Mouse (Mus musculus) left cerebral cortex, postnatal 25 days (tissue): ENCODE measurements around the gene Mast4. TPM values are rescaled to one million over a fixed set of nuclear protein-coding genes. Genes with fewer than 3 reads are reported as not detected.
"Not testable (repeated sequence)": the region's sequence is repeated elsewhere in the genome, so short reads cannot be mapped to it uniquely, and the experiment has no call there.

Source experiments
- DNase-seq, 2 experiments: peaks; one replicate each; pipeline ENCODE4 v3.0.0; 2022; ENCODE audit warnings: low spot score in 2 of 2, mixed read lengths in 1 of 2
- intact Hi-C: fragments of 180-260 bp; cut with DNase I; formaldehyde crosslinking; loops from one replicate; pipeline ENCODE4 v1.15.1; 2025
- total RNA-seq, 2 experiments: library from RNA; stranded (reverse); gene quantifications; 2 replicates each; pipeline ENCODE4 v1.2.3; 2021

The Mast4 gene
- total RNA-seq, 2 experiments from 2014 or later: 41.2 to 46.7 TPM

DNA sequence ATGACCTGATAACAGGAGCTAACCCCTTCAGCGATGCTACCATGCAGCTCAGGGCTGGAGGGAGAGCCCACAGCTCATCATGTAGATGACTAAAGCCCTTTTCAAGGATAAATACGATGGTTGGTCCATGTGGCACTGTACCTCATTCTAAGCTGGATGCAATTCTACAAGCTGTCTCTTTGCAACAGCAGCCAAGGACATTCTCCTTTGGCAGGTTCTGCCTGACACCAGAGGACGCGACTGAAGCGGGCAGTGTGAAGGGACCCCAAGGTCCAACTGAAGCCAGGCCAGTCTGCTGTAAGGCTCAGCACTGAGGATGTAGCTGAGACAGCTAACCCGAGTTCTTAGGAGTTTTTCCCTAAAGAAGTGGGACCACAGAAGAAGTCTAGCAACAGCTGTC, 576.3 kb downstream of the Mast4 start:
- intact Hi-C loops: no loop called here
- no peak for DNase-seq

DNA sequence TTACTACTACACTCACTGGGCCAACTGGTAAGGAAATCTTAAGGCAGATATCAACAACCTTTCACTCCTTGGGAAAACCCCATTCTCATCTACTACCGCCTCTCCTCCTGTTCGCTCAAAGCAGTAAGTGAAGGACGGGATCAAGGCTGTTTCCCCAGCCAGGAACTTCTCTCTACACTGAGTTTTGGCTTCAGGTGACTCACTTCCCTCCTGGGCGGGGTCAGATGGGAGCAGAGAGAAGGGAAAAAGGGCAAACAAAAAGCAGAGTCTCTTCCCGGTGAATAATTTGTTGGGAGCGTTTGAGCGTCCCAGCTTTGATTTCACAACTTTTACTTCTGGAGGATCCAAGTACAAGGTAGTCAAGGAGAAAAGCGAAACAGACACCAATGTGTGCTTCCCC, 578.2 kb downstream of the Mast4 start:
- intact Hi-C loops: no loop called here
- no peak for DNase-seq

DNA sequence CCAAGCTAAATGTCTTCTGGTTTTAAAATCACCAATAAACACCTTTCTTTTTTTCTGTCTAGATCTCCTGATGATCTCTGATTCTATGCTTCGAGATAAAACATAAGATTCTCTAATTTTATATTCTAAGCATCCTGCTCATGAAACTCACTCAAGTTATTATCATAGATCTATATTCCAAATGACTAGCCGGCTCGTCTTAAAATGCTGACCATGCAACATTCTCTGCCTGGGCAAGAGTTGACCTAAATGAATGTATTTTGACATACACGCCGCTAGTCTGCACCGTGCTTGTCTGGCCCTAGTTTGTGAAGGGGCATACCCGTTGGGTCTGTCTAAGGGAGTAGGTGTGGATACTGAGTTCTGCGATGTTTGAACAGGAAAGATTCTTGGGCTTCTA, 579.2 kb downstream of the Mast4 start:
- no peak for DNase-seq
- intact Hi-C loops: no loop called here

DNA sequence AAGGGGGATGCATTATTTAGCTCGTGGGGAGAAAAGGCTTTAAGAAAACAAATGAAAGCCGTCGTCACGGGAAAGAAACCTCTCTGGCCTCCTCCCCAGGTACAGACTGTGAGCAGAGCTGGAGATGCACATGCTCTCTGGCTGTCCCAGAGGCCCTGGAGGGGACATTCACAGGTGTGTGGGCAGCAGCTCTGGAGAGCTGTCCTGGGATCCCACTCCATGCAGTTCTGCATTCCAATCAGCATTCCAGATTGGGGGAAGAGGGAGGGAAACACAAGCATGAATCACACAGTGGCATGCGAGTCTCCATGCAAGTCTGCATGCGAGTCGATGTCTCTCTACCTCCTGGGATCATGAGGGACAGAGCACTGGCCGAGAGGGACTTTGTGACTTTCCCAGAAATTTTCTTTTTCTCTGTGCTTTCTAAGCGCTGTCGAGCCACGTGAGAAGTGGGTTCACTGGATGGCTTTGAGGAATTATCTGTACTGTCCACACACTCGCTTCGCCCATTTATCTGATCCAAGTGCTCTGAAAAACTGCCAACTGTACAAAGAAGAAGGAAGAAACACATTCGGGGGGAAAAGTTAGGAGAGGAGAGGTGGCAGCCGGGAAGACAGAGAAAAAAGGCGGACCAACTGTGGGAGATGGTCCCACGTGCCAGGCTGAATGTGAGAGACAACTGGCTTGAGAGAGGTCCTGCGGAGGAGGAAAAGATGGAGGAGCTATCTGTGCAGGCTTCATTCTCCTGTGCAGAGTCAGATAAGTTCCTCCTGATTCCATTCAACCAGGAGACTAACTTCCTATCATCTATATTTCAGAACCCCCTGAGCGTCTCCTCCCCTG, 580.4 kb downstream of the Mast4 start:
- no peak for DNase-seq
- intact Hi-C loops: no loop called here

DNA sequence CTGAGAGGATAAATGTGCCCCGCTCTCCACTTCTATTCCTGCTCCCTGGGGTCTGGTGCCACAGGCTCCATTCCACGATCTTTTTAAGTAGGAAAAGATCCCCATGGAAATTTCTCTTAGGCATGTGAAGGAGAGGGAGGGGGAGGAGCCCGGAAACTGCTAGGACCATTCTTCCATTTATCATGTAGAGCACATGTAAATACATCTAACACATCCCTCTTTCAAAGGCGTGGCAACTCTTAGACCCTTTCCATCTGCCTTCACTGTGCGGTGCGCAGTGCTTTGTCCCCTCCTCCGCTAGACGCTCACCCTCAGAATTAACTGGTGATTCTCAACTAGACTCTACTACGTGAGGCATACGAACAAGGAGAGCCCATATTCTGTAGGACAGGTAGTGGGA, 584.4 kb downstream of the Mast4 start:
- DNase-seq: no peak
- intact Hi-C loops: loop anchor here (10.0 kb wide), 1 partner anchor 1025 kb away; no protein-coding TSS in a partner anchor

DNA sequence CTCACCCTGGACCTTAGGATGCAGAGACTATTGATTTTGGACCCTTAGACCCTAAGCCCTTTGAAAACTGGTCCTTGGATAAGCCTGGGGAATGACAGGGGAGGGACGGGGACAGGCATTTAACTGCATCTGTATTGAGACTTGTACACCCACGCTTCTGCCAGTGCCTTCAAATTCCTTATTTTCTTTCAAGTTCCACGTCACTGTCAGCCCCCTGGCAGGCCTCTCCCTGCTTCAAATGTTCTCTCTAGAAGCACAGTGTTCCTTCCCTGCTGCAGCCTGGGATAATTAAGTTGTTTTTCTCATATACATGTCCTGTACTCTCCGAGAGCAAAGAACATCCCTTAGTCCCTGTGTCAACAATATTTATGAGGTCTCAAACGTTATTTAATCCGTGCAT, 585.1 kb downstream of the Mast4 start:
- intact Hi-C loops: loop anchor here (10.0 kb wide), 1 partner anchor 1024 kb away; no protein-coding TSS in a partner anchor
- peak in 1 of 2 experiments; percentile 37 for DNase-seq

DNA sequence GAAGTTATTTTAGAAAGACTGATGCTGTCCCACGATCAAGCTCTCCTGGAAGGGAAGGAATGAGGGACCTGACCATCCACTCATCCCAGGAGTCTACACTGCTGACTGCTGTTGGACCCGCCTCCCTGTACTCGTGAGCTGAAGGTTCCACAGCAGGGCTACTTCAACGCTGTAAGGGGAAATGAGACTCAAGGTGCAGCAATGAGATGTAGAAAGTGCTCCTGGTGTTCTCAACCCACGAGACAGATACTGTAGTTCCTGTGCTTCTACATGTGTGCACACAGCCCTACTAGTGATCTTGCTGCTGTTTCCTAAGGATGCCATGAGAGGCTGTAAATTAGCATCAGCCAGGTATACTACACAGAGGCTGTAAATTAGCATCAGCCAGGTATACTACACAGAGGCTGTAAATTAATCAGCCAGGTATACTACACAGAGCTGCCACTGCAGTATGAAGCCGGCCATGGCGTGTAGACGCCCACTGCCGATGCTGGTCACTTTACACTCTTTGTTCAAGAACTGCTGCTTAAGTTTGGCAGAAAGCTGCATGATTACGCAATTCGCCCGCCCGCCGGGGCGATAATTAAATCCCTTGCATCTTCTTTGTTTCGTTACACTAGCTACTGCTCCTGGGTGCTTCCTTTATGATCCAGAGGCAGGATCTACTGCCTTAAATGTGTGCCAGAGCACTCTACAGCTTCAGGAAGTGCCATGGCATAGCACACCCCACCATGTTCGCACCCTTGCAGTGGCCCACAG, 587.3 kb downstream of the Mast4 start:
- peak; percentile 36 to 86 for DNase-seq
- intact Hi-C loops: loop anchor here (10.0 kb wide), 1 partner anchor 1022 kb away; no protein-coding TSS in a partner anchor

DNA sequence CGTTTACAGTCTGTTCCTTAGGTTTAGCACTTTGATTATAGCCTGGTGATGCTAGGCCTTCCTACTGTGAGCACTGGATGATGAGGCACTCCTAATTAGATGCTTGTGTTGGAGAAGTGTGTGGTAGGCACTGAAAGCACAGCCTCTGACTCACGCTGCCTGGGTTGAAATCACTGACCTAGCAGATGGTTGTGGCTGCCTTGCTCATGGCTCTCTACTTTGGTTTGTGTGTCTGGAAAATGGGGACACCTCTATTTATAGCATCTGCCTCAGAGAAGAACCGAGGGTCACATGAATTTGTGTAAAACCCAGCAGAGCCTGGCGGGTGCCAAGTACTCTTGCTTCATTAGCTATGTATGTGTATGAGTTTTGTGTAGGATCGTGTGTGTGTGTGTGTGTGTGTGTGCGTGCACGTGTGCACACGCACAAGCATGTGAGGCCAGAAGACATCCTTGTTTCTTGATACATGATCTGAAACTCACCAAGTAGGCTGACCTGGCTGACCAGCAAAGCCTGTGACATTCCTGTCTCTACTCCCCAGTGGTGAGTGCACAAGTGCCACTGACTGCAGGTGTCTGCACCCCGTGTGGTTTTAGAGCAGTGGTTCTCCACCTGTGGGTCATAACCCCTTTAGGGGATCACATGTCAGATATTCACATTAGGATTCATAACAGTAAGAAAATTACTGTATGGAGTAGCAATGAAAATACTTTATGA, 588.5 kb downstream of the Mast4 start:
- intact Hi-C loops: loop anchor here (1.0 to 10.0 kb wide), 2 partner anchors 67 to 1021 kb away; no protein-coding TSS in a partner anchor
- peak; percentile 42 to 93 for DNase-seq

DNA sequence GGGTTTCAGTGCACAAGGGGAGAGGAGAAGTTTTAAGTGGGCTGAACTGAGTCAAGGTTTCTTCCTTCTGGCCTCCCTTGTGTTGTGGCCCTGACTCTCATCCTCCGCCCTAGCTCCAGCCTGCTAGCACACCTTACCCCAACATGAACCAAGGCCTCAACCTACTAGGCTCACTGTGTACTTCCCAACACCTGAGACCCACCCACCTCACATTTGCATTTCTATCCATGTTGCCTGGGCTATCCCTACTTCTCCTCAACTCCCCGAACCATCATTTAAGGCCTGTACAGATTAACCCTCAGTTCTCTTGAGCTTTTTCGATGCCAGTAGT, 589.1 kb downstream of the Mast4 start:
- no peak for DNase-seq

DNA sequence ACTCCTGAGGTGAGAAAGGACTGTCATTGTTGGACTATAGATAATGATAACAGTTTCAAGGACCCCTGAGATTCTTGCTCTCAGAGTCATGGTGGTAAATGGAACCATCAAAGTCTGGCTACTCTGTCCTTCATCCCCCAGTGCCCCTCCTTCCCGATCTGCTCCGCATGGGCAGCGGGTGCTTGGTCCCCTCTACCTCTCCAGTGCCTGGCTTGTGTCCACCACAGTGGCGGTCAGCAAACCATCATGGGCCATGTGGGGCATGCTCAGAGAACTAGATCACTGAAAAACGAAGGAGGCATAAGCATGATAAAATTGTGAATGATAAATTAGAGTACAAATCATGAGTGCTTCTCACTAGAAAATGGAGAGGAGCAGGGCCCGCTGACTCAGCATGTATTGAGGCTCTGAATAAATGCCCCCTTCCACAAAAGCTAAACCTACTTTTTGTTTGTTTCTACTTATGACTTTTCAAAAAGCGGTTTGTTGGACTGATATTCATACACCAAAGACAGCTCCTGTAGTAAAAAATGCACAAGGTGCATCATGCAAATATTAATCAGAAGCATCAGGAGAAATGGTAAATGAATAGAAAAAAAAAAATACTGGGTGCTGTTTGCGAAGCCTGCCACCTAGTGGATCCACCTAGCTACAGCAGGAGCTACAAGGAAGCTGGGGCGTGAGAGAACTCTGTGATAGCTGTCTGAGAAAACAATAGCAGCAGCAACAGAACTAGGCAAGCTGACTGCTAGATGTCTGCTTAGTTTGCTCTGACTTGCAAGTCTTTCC, 589.6 kb downstream of the Mast4 start:
- DNase-seq: peak; percentile 60 to 79
- intact Hi-C loops: loop anchor here (1.0 to 10.0 kb wide), 2 partner anchors 66 to 1020 kb away; no protein-coding TSS in a partner anchor

More for the DNA sequence above, 589.1 kb downstream of the Mast4 start:
- intact Hi-C loops: loop anchor here (1.0 to 10.0 kb wide), 2 partner anchors 67 to 1020 kb away; no protein-coding TSS in a partner anchor

DNA sequence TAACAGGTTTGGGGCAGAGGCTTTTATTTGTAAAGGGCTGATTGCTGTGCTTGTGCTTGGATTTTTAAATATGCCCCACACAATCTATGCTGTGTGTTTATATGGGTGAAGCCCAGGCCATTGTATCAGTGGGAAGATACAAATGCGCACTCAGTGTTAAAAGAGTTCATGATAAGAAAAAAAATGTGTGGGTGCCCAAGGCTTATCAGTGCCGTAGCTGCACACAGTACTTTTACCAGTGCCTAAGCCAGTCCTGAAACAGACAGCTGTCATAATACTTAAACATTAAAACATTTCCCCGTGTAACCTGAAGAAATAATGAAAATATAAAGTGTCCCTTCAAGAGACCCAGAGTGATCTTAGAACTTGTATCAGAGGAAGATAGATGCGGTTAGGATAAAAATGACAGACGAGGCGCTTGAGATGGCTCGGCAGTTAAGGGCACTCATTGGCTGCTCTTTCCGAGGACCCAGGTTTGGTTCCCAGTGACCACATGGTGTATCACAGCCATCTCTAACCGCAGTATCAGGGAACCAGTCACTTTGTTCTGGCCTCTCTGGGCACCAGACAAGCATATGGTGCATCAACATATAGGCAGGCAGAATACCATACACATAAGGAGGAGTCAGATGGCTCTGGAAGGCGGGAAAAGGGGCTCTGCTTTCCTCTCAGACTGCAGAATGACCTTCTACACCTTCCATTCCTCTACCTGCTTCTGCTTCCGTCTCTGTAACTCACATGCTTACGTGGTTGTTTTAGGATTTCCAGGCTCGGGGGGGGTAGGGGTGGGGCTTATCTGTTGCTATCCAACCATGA, 594.4 kb downstream of the Mast4 start:
- intact Hi-C loops: loop anchor here (10.0 kb wide), 1 partner anchor 1015 kb away; no protein-coding TSS in a partner anchor
- no peak for DNase-seq

DNA sequence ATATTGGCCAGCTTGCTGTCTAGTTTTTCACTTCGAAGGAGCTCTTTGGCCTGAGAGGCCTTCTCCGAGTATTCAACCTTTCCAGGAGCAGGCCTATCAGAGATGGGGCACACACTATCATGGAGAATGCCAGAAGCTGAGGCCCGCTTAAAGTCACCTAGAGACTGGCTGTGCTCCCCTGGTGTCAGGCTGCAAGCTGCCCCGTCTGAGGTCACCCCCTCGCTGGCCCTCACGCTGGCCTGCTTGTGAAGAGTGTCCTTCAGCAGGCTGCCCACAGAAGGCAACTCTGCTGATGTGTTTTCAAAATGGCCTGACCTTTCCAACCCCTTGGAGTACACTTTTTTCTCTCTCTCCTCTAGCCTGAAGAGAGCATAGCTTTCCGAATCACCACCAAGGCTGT, 596.5 kb downstream of the Mast4 start:
- DNase-seq: no peak
- intact Hi-C loops: no loop called here

DNA sequence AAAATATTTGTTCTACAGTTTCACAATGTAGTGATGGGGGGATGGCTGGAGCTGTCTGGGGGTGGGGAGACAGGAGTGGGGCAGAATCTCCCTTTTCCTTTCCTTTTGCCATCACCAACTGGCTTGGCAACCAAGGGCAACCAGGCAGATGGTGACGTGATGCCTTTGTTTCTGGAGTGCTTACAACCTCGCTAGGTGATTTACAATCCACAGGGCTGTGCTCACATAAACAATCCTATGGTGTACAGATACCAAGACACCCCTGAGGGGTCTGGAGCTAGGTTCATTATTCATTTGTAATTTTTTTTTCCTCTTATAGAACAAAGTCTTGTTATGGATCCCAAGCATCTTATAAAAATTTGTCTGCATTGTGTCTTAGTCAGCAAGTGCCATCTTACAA, 601.2 kb downstream of the Mast4 start:
- intact Hi-C loops: no loop called here
- DNase-seq: no peak

DNA sequence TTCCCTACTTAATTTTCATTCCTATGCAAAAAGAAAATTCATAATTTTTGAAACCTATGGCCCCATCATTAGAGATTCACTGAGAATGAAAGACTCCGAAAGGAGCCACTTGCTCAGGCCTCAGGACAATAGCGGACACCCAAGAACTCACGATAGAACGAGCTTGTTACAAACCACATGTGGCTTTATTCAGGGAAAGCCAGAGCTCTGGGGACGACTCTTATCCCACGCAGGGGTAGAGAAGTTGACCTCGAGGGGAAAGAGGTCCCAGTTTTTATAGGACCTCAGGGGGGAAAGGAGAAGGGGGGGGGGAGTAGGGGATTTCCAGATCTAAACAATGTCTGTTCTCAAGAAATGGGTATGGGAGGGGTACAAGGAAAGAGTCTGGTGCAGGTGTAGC, 605.3 kb downstream of the Mast4 start:
- intact Hi-C loops, DNase-seq: not testable (repeated sequence)

DNA sequence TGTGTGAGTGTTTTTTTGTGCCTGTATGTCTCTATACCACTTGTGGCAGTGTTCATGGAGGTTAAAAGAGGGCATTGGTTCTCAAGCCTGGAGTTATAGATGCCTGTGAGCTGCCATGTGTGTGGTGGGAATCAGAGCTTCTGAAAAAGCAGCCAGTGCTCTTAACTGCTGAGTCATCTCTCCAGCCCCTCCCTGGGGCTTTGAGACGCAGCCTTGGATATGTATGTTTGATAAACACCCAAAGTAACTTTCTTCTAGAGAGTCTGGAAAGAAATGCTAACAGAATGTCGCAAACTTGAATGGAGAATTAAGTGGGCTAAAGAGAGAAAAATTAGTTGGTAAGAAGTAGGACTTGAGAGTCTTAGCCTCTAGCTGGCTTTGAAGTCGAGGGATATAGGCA, 606.3 kb downstream of the Mast4 start:
- no peak for DNase-seq
- intact Hi-C loops: no loop called here

DNA sequence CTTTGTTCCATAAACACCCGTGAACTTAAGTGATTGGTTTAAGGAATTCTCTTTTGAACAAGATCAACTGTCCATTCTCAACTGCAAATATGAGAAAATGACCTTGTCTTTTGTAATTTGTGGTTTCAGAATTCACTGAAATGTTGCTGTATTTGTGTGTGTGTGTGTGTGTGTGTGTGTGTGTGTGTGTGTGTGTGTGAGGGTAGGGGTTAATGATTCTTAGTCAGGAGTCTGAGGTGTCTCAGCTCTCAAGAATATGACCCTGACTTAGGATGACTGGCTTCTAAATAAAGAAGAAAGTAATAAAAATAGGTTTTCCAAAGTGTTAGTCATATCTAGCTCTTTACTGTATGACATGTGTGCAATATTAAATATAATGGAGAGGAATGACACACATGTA, 607.4 kb downstream of the Mast4 start:
- intact Hi-C loops: no loop called here
- no peak for DNase-seq

DNA sequence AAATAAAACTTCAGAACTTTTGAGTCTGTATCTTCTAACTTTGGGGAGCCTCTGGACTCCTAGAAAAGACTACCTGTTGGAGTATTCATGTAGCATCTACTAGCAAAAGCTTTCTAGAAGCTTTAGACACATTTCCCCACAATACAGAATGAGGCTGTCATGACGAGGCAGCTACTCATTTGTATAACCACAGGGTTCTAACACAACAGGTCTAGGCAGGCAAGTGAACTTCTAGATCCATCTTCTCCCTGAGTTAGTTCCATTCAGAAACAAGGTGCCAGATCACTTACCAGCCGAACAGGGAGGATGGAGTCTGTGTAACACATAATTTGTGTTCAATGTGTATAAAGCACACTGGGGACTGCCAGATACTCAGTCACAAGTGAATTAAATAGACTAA, 608.4 kb downstream of the Mast4 start:
- intact Hi-C loops: no loop called here
- no peak for DNase-seq

DNA sequence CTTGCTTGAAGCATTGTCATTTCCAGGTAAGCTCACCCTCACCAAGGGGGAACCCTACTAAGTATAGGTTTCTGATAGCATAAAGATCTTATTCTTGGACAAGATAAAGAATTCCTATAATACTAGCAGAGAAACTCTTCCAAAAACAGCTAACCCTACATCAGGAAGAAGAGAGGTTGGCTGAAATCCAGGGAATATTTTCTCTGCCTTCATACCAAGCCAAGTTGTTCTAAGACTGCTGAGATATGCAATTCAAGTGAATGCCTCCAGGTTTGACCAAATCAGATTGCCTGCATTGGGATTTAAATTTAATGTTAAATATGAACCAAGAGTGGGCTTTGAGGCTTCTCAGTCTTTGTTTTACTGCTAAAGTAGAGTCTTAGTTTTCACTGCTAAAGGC, 608.9 kb downstream of the Mast4 start:
- intact Hi-C loops: no loop called here

More for the DNA sequence above, 608.9 kb downstream of the Mast4 start:
- no peak for DNase-seq
